Mouse (Mus musculus) stomach, embryonic 15.5 days (tissue): ENCODE results near the gene Tbx18. TPM values are rescaled to one million over a fixed set of nuclear protein-coding genes. Genes with fewer than 3 reads are reported as not detected.

Experiments
- ATAC-seq: fragments of 200-750 bp; cut with Nextera tagmentation; 2 replicates; pipeline ENCODE4 v1.8.0; 2017; ENCODE audit warnings: low read depth, moderate number of reproducible peaks, moderate TSS enrichment; ENCODE audit not compliant: insufficient read depth, low FRiP score
- H3K27ac ChIP-seq: fragments of 300-500 bp; sonication (generic); 2 replicates; pipeline ENCODE4 v1.5.1; 2015; ENCODE audit warnings: mild to moderate bottlenecking, inconsistent platforms
- H3K27me3 ChIP-seq: fragments of 300-500 bp; sonication (generic); replicated peaks from 2 replicates; pipeline ENCODE4 v1.6.1; 2015; ENCODE audit warnings: inconsistent platforms
- H3K36me3 ChIP-seq: fragments of 300-500 bp; sonication (generic); 2 replicates; pipeline ENCODE4 v1.6.1; 2015; ENCODE audit warnings: inconsistent platforms
- H3K4me1 ChIP-seq: fragments of 300-500 bp; sonication (generic); 2 replicates; pipeline ENCODE4 v1.6.1; 2015; ENCODE audit warnings: inconsistent platforms
- H3K4me2 ChIP-seq: fragments of 300-500 bp; sonication (generic); 2 replicates; pipeline ENCODE4 v1.6.1; 2015; ENCODE audit warnings: mild to moderate bottlenecking, inconsistent platforms
- H3K4me3 ChIP-seq: fragments of 300-500 bp; sonication (generic); replicated peaks from 2 replicates; pipeline ENCODE4 v1.5.1; 2015; ENCODE audit warnings: inconsistent platforms
- H3K9ac ChIP-seq: fragments of 300-500 bp; sonication (generic); 2 replicates; pipeline ENCODE4 v1.6.1; 2015; ENCODE audit warnings: inconsistent platforms
- H3K9me3 ChIP-seq: fragments of 300-500 bp; sonication (generic); 2 replicates; pipeline ENCODE4 v1.6.1; 2016; ENCODE audit warnings: inconsistent platforms
- WGBS: fragments of 180-500 bp; shearing (Covaris S2); methylation state at CpG from one replicate; pipeline ENCODE4 v1.1.7; 2015; 5-methylcytosine and 5-hydroxymethylcytosine counted together
- polyA plus RNA-seq: library from polyadenylated mRNA; unstranded; fragments of >200 nt; fragmentation: Nextera tagmentation; extraction: Ambion mirVana; gene quantifications from 2 replicates; pipeline ENCODE4 v1.2.1, GENCODE M21; 2015

Gene Tbx18
- polyA plus RNA-seq, 1 experiment from 2014 or later: 0.69 TPM

DNA sequence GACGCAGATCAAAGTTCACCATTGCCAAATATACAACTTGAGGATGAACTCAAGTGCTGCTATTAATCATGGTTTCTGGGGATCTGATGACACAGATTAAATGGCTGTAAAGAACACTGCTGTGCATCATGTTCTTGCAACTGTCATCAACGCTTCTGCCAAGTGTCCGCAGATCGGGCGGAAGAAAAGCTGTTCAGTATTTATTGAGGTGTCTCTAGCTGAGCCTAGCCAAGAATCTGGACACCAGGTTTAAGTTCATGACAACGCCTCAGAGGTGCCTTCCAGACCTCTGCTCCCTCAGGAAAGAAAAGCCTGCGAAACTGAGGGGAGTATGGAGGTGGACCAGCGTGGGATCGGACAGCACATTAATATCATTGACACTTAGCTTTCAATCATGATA is 44.1 kb downstream of the Tbx18 start:
- no peak overlapping the region for H3K4me2 ChIP-seq
- H3K27ac ChIP-seq: no peak overlapping the region
- no peaks in the 10 kb centered on the region for H3K4me1 ChIP-seq
- no peak overlapping the region for H3K4me3 ChIP-seq
- no peaks in the 10 kb centered on the region for H3K36me3 ChIP-seq
- no peak overlapping the region for H3K9ac ChIP-seq
- WGBS: 70% methylated on average over 9 of the region's 9 CpGs
- no peaks in the 10 kb centered on the region for H3K9me3 ChIP-seq
- no peaks in the 10 kb centered on the region for H3K27me3 ChIP-seq
- ATAC-seq: no peak

GRCm38 (mm10) chr9:87682247-87682646 is 48.8 kb downstream of the Tbx18 start:
- Histone ChIP-seq H3K36me3 (no peaks in the 10 kb centered on the region), H3K9me3 (no peaks in the 10 kb centered on the region), H3K27me3 (no peaks in the 10 kb centered on the region), H3K4me1 (no peaks in the 10 kb centered on the region), H3K4me2 (0 out of 2 replicates have a peak overlapping the region, but pooled peaks have one; percentile 8), H3K4me3 (no peak overlapping the region), H3K27ac (peak overlapping the region; percentile 16; the same call in 1 of the 2 replicates), H3K9ac (no peak overlapping the region)
- 40% methylated on average over 11 of the region's 11 CpGs for WGBS
- no peak for ATAC-seq
